Mouse (Mus musculus) heart, adult 11 months (tissue): ENCODE results near the gene Ebf1.

Experiments used
- DNase-seq: peaks from one replicate; pipeline ENCODE4 v3.0.0; 2022

Gene Ebf1

GRCm38 (mm10) chr11:44616788-44617712, at the start of gene Ebf1:
Gene Ebf1, plus strand, starts transcription at chr11:44617317.
- peak; percentile 100 for DNase-seq

GRCm38 (mm10) chr11:44570336-44570735, 46.8 kb upstream of the Ebf1 start:
- peak; percentile 51 for DNase-seq

GRCm38 (mm10) chr11:44572781-44573180, 44.3 kb upstream of the Ebf1 start:
- peak; percentile 75 for DNase-seq

- DNase-seq: peak; percentile 66
Measured at GRCm38 (mm10) chr11:44573396-44573795, 43.7 kb upstream of the Ebf1 start.

GRCm38 (mm10) chr11:44574391-44574790, 42.7 kb upstream of the Ebf1 start:
- DNase-seq: peak; percentile 66

GRCm38 (mm10) chr11:44574820-44575219, 42.3 kb upstream of the Ebf1 start:
- peak; percentile 90 for DNase-seq

GRCm38 (mm10) chr11:44577911-44578310, 39.2 kb upstream of the Ebf1 start:
- peak; percentile 78 for DNase-seq

- DNase-seq: peak; percentile 94
Measured at GRCm38 (mm10) chr11:44581277-44581683, 35.8 kb upstream of the Ebf1 start.

GRCm38 (mm10) chr11:44586047-44586696, 30.9 kb upstream of the Ebf1 start:
- peak; percentile 89 for DNase-seq

GRCm38 (mm10) chr11:44593016-44593415, 24.1 kb upstream of the Ebf1 start:
- no peak for DNase-seq

GRCm38 (mm10) chr11:44594768-44595167, 22.3 kb upstream of the Ebf1 start:
- DNase-seq: peak; percentile 13

GRCm38 (mm10) chr11:44606881-44607280, 10.2 kb upstream of the Ebf1 start:
- peak; percentile 62 for DNase-seq

- peak; percentile 64 for DNase-seq
Measured at GRCm38 (mm10) chr11:44608646-44609045, 8.5 kb upstream of the Ebf1 start.

- DNase-seq: peak; percentile 97
Measured at GRCm38 (mm10) chr11:44610971-44611781, 5.9 kb upstream of the Ebf1 start.

GRCm38 (mm10) chr11:44612156-44612555, 5.0 kb upstream of the Ebf1 start:
- DNase-seq: peak; percentile 86

- DNase-seq: peak; percentile 97
Measured at GRCm38 (mm10) chr11:44612681-44613410, 4.3 kb upstream of the Ebf1 start.

- DNase-seq: peak; percentile 91
Measured at GRCm38 (mm10) chr11:44613411-44614180, 3.5 kb upstream of the Ebf1 start.

- no peak for DNase-seq
Measured at GRCm38 (mm10) chr11:44616078-44616787, 884 bp upstream of the Ebf1 start.

GRCm38 (mm10) chr11:44617734-44618586, 843 bp downstream of the Ebf1 start:
- DNase-seq: peak; percentile 97
